Mouse (Mus musculus) forebrain, embryonic 16.5 days (tissue): ENCODE results near the gene Cnih3. TPM values are rescaled to one million over a fixed set of nuclear protein-coding genes. Genes with fewer than 3 reads are reported as not detected.

Source experiments
- ATAC-seq: fragments of 200-750 bp; cut with Nextera tagmentation; 2 replicates; pipeline ENCODE4 v1.8.0; 2017; ENCODE audit warnings: mild to moderate bottlenecking, moderate library complexity
- H3K27ac ChIP-seq: fragments of 300-500 bp; sonication (generic); 2 replicates; pipeline ENCODE4 v1.5.1; 2014; ENCODE audit warnings: low read length, control low read depth
- H3K27me3 ChIP-seq: fragments of 300-500 bp; sonication (generic); replicated peaks from 2 replicates; pipeline ENCODE4 v1.6.1; 2014; ENCODE audit warnings: low read length; ENCODE audit not compliant: control insufficient read depth, insufficient read depth
- H3K36me3 ChIP-seq: fragments of 300-500 bp; sonication (generic); 2 replicates; pipeline ENCODE4 v1.6.1; 2014; ENCODE audit not compliant: control insufficient read depth, insufficient read depth
- H3K4me1 ChIP-seq: fragments of 300-500 bp; sonication (generic); replicated peaks from 2 replicates; pipeline ENCODE4 v1.6.1; 2014; ENCODE audit warnings: low read length; ENCODE audit not compliant: control insufficient read depth, insufficient read depth
- H3K4me2 ChIP-seq: fragments of 300-500 bp; sonication (generic); 2 replicates; pipeline ENCODE4 v1.6.1; 2014; ENCODE audit warnings: mild to moderate bottlenecking, low read length, control low read depth
- H3K4me3 ChIP-seq: fragments of 300-500 bp; sonication (generic); replicated peaks from 2 replicates; pipeline ENCODE4 v1.5.1; 2014; ENCODE audit warnings: mild to moderate bottlenecking, low read length, control low read depth
- H3K9ac ChIP-seq: fragments of 300-500 bp; sonication (generic); replicated peaks from 2 replicates; pipeline ENCODE4 v1.6.1; 2014; ENCODE audit warnings: low read depth, low read length, control low read depth
- H3K9me3 ChIP-seq: fragments of 300-500 bp; sonication (generic); 2 replicates; pipeline ENCODE4 v1.6.1; 2016; ENCODE audit warnings: low read length; ENCODE audit not compliant: control insufficient read depth
- WGBS: fragments of 180-500 bp; shearing (Covaris S2); extraction: QIAGEN DNeasy Blood & Tissue Kit; methylation state at CpG from one replicate; pipeline ENCODE4 v1.1.7; 2014; 5-methylcytosine and 5-hydroxymethylcytosine counted together
- polyA plus RNA-seq: library from polyadenylated mRNA; unstranded; fragments of >200 nt; fragmentation: Nextera tagmentation; extraction: Ambion mirVana; gene quantifications from 2 replicates; pipeline ENCODE4 v1.2.1, GENCODE M21; 2015

The Cnih3 gene
- polyA plus RNA-seq, 1 experiment from 2014 or later = 43.4 TPM

GRCm38 (mm10) chr1:181336857-181337256 lies 15.6 kb upstream of the Cnih3 start:
- Histone ChIP-seq H3K9me3 (no peaks in the 10 kb centered on the region), H3K4me3 (no peak overlapping the region), H3K4me1 (no peaks in the 10 kb centered on the region), H3K4me2 (no peak overlapping the region), H3K36me3 (no peaks in the 10 kb centered on the region), H3K27ac (no peak overlapping the region), H3K27me3 (no peaks in the 10 kb centered on the region), H3K9ac (no peak overlapping the region)
- WGBS = 90% methylated on average over 6 of the region's 6 CpGs
- ATAC-seq = no peak

- no peaks in the 10 kb centered on the region for H3K36me3 ChIP-seq
- no peaks in the 10 kb centered on the region for H3K27me3 ChIP-seq
- no peak overlapping the region for H3K4me2 ChIP-seq
- ATAC-seq = no peak
- H3K4me1 ChIP-seq = no peaks in the 10 kb centered on the region
- no peak overlapping the region for H3K4me3 ChIP-seq
- H3K27ac ChIP-seq = no peak overlapping the region
- 88% methylated on average over 6 of the region's 6 CpGs for WGBS
- H3K9ac ChIP-seq = no peak overlapping the region
- H3K9me3 ChIP-seq = no peaks in the 10 kb centered on the region
Observed at GRCm38 (mm10) chr1:181339106-181339505, 13.3 kb upstream of the Cnih3 start.

- Histone ChIP-seq H3K9ac (no peak overlapping the region), H3K4me3 (no peak overlapping the region), H3K36me3 (no peaks in the 10 kb centered on the region), H3K4me1 (no peaks in the 10 kb centered on the region), H3K9me3 (no peaks in the 10 kb centered on the region), H3K27ac (no peak overlapping the region), H3K4me2 (no peak overlapping the region), H3K27me3 (0 out of 2 replicates have a peak, but pooled peaks cover 3% of the 10 kb centered on the region)
- 52% methylated on average over 15 of the region's 15 CpGs for WGBS
- ATAC-seq = no peak
Observed at GRCm38 (mm10) chr1:181345547-181345946, 6.9 kb upstream of the Cnih3 start.

- H3K4me2 ChIP-seq = peak overlapping the region; percentile 97
- peak overlapping the region; percentile 73 for H3K4me3 ChIP-seq
- no peak overlapping the region for H3K27ac ChIP-seq
- H3K27me3 ChIP-seq = peaks cover 12% of the 10 kb centered on the region; the same call in 1 of the 2 replicates
- H3K36me3 ChIP-seq = no peaks in the 10 kb centered on the region
- no peaks in the 10 kb centered on the region for H3K9me3 ChIP-seq
- H3K9ac ChIP-seq = peak overlapping the region; percentile 76
- no peak for ATAC-seq
- peaks cover 16% of the 10 kb centered on the region for H3K4me1 ChIP-seq
- 11% methylated on average over 3 of the region's 3 CpGs for WGBS
Observed at GRCm38 (mm10) chr1:181352043-181352366, 423 bp upstream of the Cnih3 start.

DNA sequence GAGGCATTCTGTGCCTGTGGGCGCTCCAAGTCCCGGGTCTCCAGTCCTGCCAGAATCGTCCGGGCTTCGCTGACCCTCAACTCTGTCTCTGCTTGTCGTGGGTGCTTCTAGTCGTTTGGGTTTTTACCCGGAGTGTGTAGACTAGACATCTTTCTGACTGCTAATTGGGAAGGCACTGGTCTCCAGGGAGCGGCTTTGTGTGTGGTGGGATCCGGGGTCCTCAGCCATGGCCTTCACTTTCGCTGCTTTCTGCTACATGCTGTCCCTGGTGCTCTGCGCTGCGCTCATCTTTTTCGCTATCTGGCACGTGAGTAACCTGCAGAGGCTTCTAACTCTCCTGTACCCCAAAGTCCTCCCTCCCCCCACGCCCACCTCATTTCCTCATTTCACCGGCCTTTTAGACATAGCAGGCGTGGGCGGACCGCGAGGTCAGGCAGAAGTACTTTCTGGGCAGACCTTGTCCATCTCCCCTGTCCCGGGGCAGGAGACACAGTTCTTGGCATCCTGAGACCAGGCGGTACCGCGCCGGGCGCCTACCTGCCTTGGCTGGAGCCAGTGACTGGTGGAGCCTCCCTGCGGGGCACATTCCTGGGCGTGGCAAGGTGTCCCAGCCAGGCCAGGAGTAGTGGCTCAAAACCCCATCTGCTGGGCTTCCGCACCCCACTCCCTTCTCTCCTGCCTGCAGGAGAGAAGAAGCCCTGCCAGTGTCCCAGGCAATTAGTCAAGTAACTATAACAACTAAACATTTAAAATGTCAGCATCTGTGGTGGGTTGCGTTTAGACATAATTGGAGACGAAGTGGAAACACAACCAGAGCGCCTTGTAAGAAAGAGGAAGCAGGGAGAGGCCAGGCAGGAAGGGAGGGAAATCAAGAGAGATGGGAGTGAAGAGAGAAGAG lies 1.0 kb downstream of the Cnih3 start:
- Histone ChIP-seq H3K4me3 (peak overlapping the region; percentile 73), H3K27ac (no peak overlapping the region; the same call in 1 of the 2 replicates), H3K9ac (peak overlapping the region; percentile 76), H3K27me3 (peaks cover 12% of the 10 kb centered on the region; the same call in 1 of the 2 replicates), H3K4me2 (peak overlapping the region; percentile 97), H3K4me1 (peaks cover 16% of the 10 kb centered on the region), H3K36me3 (no peaks in the 10 kb centered on the region), H3K9me3 (no peaks in the 10 kb centered on the region)
- WGBS = 3% methylated on average over 33 of the region's 33 CpGs
- peak; percentile 12; the same call in 1 of the 2 replicates for ATAC-seq

DNA sequence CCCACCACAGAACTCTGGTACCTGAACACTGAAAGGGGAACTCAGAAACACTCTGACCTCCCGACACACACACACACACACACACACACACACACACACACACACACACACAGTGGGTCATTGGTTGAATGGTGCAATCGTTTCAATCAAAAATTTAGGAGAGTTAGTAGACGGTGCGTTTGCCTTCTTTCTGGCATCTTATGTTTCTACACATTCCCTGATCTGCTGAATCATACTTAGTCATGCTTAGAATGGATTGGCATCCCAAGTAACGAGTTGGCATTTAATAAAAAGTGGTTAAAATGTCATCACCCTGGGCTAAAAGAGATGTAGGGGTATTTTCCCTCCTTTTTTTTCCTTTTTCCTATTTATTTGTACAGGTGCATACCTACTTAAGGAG lies 3.3 kb downstream of the Cnih3 start:
- WGBS = 75% methylated on average over 5 of the region's 5 CpGs
- H3K27ac ChIP-seq = no peak overlapping the region
- H3K9me3 ChIP-seq = no peaks in the 10 kb centered on the region
- no peak overlapping the region for H3K4me3 ChIP-seq
- no peaks in the 10 kb centered on the region for H3K36me3 ChIP-seq
- no peak overlapping the region for H3K9ac ChIP-seq
- no peak for ATAC-seq
- H3K27me3 ChIP-seq = peaks cover 9% of the 10 kb centered on the region; the same call in 1 of the 2 replicates
- peak overlapping the region; percentile 38 for H3K4me2 ChIP-seq
- H3K4me1 ChIP-seq = peaks cover 16% of the 10 kb centered on the region

- ATAC-seq = no peak
- H3K4me3 ChIP-seq = no peak overlapping the region
- WGBS = 65% methylated on average over 2 of the region's 2 CpGs
- no peak overlapping the region for H3K9ac ChIP-seq
- H3K4me2 ChIP-seq = no peak overlapping the region
- H3K36me3 ChIP-seq = no peaks in the 10 kb centered on the region
- peaks cover 9% of the 10 kb centered on the region for H3K4me1 ChIP-seq
- H3K9me3 ChIP-seq = no peaks in the 10 kb centered on the region
- H3K27ac ChIP-seq = no peak overlapping the region
- 0 out of 2 replicates have a peak, but pooled peaks cover 4% of the 10 kb centered on the region for H3K27me3 ChIP-seq
Observed at GRCm38 (mm10) chr1:181357870-181358269, 5.4 kb downstream of the Cnih3 start.

DNA sequence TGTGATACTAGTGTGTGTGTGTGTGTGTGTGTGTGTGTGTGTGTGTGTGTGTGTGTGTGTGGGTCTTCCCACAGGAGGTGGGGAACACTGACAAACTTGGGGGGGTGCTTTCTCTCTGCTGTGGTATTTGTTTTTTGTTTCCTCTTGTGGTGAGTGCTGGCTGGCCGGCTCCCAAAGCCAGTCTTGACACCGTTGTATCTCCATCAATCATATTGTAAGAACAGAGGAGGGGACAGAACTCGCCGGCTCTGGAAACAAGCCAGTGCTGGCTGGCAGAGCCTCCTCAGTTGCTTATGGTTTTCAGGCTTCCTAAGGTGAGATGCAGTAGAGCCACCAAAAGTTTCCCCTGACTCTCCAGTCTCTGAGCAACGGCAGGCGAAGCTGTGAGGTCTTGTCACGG lies 6.1 kb downstream of the Cnih3 start:
- Histone ChIP-seq H3K36me3 (no peaks in the 10 kb centered on the region), H3K9ac (no peak overlapping the region), H3K4me2 (no peak overlapping the region), H3K27me3 (0 out of 2 replicates have a peak, but pooled peaks cover 2% of the 10 kb centered on the region), H3K4me1 (peaks cover 4% of the 10 kb centered on the region), H3K4me3 (no peak overlapping the region), H3K9me3 (no peaks in the 10 kb centered on the region), H3K27ac (no peak overlapping the region)
- ATAC-seq = no peak
- WGBS = 67% methylated on average over 7 of the region's 7 CpGs

DNA sequence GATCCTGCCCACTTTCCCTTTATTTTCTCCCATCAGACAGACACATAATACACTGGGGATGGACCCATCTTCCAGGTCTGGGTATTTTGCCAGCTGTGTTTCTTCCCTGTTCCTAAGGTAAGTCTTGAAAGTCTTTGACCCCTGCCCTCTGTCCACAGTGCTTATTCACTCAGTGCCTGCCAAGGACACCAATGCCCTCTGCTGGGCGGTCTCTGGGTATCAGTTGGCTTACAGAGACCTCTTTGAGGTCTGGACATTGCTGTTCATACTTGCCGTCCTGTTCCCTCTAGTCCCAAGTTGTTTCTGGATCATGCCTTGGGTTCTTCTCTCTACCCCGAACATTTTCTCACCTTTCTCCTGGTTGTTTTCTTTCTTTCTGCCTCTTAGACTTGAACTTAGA lies 8.3 kb downstream of the Cnih3 start:
- Histone ChIP-seq H3K4me1 (peaks cover 5% of the 10 kb centered on the region; the same call in 1 of the 2 replicates), H3K36me3 (no peaks in the 10 kb centered on the region), H3K9me3 (no peaks in the 10 kb centered on the region), H3K27ac (no peak overlapping the region), H3K9ac (no peak overlapping the region), H3K27me3 (no peaks in the 10 kb centered on the region), H3K4me2 (no peak overlapping the region), H3K4me3 (no peak overlapping the region)
- WGBS = 84% methylated on average over 3 of the region's 3 CpGs
- ATAC-seq = no peak
